Mouse (Mus musculus) C2C12 (cell line): ENCODE data around the gene Stk10. TPM values are rescaled to one million over a fixed set of nuclear protein-coding genes. Genes with fewer than 3 reads are reported as not detected.

Experiments used
- H3K27me3 ChIP-seq: one replicate; pipeline ENCODE4 v1.6.1; 2011; ENCODE audit not compliant: control insufficient read depth, insufficient read depth, insufficient read length
- H3K36me3 ChIP-seq: one replicate; pipeline ENCODE4 v1.6.1; 2011; ENCODE audit not compliant: control insufficient read depth, insufficient read depth
- H3K4me3 ChIP-seq: one replicate; pipeline ENCODE4 v1.5.1; 2011; ENCODE audit warnings: mild to moderate bottlenecking, control low read depth; ENCODE audit not compliant: poor library complexity, insufficient read depth, severe bottlenecking
- H3K79me2 ChIP-seq: one replicate; pipeline ENCODE4 v1.6.1; 2011; ENCODE audit not compliant: control insufficient read depth, insufficient read depth
- H3K79me3 ChIP-seq: one replicate; pipeline ENCODE4 v1.6.1; 2011; ENCODE audit warnings: low read depth, control low read depth
- H3ac ChIP-seq: one replicate; pipeline ENCODE3; 2011; ENCODE audit warnings: low read depth; ENCODE audit not compliant: control insufficient read depth, insufficient read length
- CEBPB ChIP-seq: IDR thresholded peaks from one replicate; pipeline ENCODE4 v1.6.1; 2011; ENCODE audit warnings: low read depth, mild to moderate bottlenecking, control low read depth, moderate library complexity
- CTCF ChIP-seq: IDR thresholded peaks from one replicate; pipeline ENCODE4 v1.5.1; 2011; ENCODE audit not compliant: control insufficient read depth, insufficient read depth, insufficient read length
- FOSL1 ChIP-seq: IDR thresholded peaks from one replicate; pipeline ENCODE4 v1.8.0; 2011; ENCODE audit warnings: mild to moderate bottlenecking, low read length; ENCODE audit not compliant: poor library complexity, insufficient read depth, severe bottlenecking
- MAX ChIP-seq: IDR thresholded peaks from one replicate; pipeline ENCODE4 v1.6.1; 2011; ENCODE audit warnings: mild to moderate bottlenecking, control low read depth
- MYOD1 ChIP-seq: IDR thresholded peaks from one replicate; pipeline ENCODE4 v1.6.1; 2011; ENCODE audit warnings: low read depth; ENCODE audit not compliant: control insufficient read depth, insufficient read length
- MYOG ChIP-seq: IDR thresholded peaks from one replicate; pipeline ENCODE4 v1.6.1; 2011; ENCODE audit not compliant: control insufficient read depth, insufficient read length; ENCODE audit errors: extremely low read depth
- USF1 ChIP-seq: IDR thresholded peaks from one replicate; pipeline ENCODE4 v1.6.1; 2011; ENCODE audit warnings: low read depth, mild to moderate bottlenecking, control low read depth, moderate library complexity
- polyA plus RNA-seq: library from polyadenylated mRNA; unstranded; fragments of >200 nt; fragmentation: generic; extraction: Trizol; gene quantifications from one replicate; pipeline ENCODE4 v1.2.1, GENCODE M21; 2012; ENCODE audit warnings: missing spikeins

Gene Stk10
- polyA plus RNA-seq, 1 experiment, result 8.2 TPM

GRCm38 (mm10) chr11:32548240-32548639 lies 15.1 kb downstream of the Stk10 start:
- H3K4me3 ChIP-seq, result no peak overlapping the region
- peaks cover 15% of the 10 kb centered on the region for H3K79me3 ChIP-seq
- H3K36me3 ChIP-seq, result peaks cover 8% of the 10 kb centered on the region
- no peak overlapping the region for H3ac ChIP-seq
- no peaks in the 10 kb centered on the region for H3K27me3 ChIP-seq
- H3K79me2 ChIP-seq, result peaks cover 67% of the 10 kb centered on the region
- TF ChIP-seq MYOD1 (no peak), CTCF (no peak), MAX (no peak), USF1 (no peak), CEBPB (no peak), FOSL1 (no peak), MYOG (no peak)

- H3K4me3 ChIP-seq, result no peak overlapping the region
- peaks cover 2% of the 10 kb centered on the region for H3K36me3 ChIP-seq
- H3K27me3 ChIP-seq, result no peaks in the 10 kb centered on the region
- peaks cover 67% of the 10 kb centered on the region for H3K79me2 ChIP-seq
- peaks cover 15% of the 10 kb centered on the region for H3K79me3 ChIP-seq
- peak overlapping the region; percentile 7 for H3ac ChIP-seq
- TF ChIP-seq FOSL1, result no peak
- TF ChIP-seq MYOD1, result peak; percentile 2
Measured at GRCm38 (mm10) chr11:32549236-32549635, 16.1 kb downstream of the Stk10 start.

GRCm38 (mm10) chr11:32550102-32550501 lies 17.0 kb downstream of the Stk10 start:
- TF ChIP-seq MYOD1 (peak; percentile 81), MYOG (no peak)
- Histone ChIP-seq H3ac (no peak overlapping the region), H3K36me3 (peaks cover 2% of the 10 kb centered on the region), H3K79me3 (peaks cover 15% of the 10 kb centered on the region), H3K79me2 (peaks cover 70% of the 10 kb centered on the region), H3K27me3 (no peaks in the 10 kb centered on the region), H3K4me3 (no peak overlapping the region)

GRCm38 (mm10) chr11:32551056-32551455 lies 18.0 kb downstream of the Stk10 start:
- H3K36me3 ChIP-seq, result peaks cover 9% of the 10 kb centered on the region
- TF ChIP-seq USF1, result no peak
- TF ChIP-seq MYOD1, result no peak
- no peak for TF ChIP-seq FOSL1
- TF ChIP-seq MAX, result no peak
- no peak for TF ChIP-seq MYOG
- no peak for TF ChIP-seq CTCF
- no peak for TF ChIP-seq CEBPB
- H3ac ChIP-seq, result no peak overlapping the region
- H3K79me3 ChIP-seq, result peaks cover 15% of the 10 kb centered on the region
- no peaks in the 10 kb centered on the region for H3K27me3 ChIP-seq
- peaks cover 72% of the 10 kb centered on the region for H3K79me2 ChIP-seq
- H3K4me3 ChIP-seq, result no peak overlapping the region

- H3K79me2 ChIP-seq, result peaks cover 66% of the 10 kb centered on the region
- H3K36me3 ChIP-seq, result peaks cover 11% of the 10 kb centered on the region
- peaks cover 18% of the 10 kb centered on the region for H3K79me3 ChIP-seq
- H3ac ChIP-seq, result no peak overlapping the region
- TF ChIP-seq USF1 (no peak), MYOD1 (no peak), MAX (no peak), CEBPB (no peak), FOSL1 (no peak), CTCF (no peak), MYOG (no peak)
- no peaks in the 10 kb centered on the region for H3K27me3 ChIP-seq
- no peak overlapping the region for H3K4me3 ChIP-seq
Measured at GRCm38 (mm10) chr11:32551579-32552297, 18.6 kb downstream of the Stk10 start.
